Mouse (Mus musculus) cerebellum, adult 11-12 months (tissue): ENCODE measurements around the gene Wap.
A peak's percentile ranks its signal among the peaks of the same experiment; 100 is the strongest.

Experiments used
- DNase-seq: peaks from one replicate; pipeline ENCODE4 v3.0.0; 2022

Gene Wap

GRCm38 (mm10) chr11:6596205-6596604 is 42.2 kb downstream of the Wap start:
- DNase-seq, result no peak

GRCm38 (mm10) chr11:6595339-6595738 is 43.1 kb downstream of the Wap start:
- DNase-seq, result no peak

GRCm38 (mm10) chr11:6594845-6595244 is 43.6 kb downstream of the Wap start:
- peak; percentile 46 for DNase-seq

GRCm38 (mm10) chr11:6593406-6593805 is 45.0 kb downstream of the Wap start:
- no peak for DNase-seq

GRCm38 (mm10) chr11:6590933-6591675 is 47.3 kb downstream of the Wap start:
- no peak for DNase-seq

GRCm38 (mm10) chr11:6589838-6590237 is 48.6 kb downstream of the Wap start:
- DNase-seq, result no peak

- peak; percentile 39 for DNase-seq
These were observed 50.1 kb downstream of the Wap start for GRCm38 (mm10) chr11:6588295-6588694.

- peak; percentile 89 for DNase-seq
These were observed 51.0 kb downstream of the Wap start for GRCm38 (mm10) chr11:6587249-6587940.

- no peak for DNase-seq
These were observed 51.8 kb downstream of the Wap start for GRCm38 (mm10) chr11:6586660-6587059.

GRCm38 (mm10) chr11:6585748-6586147 is 52.7 kb downstream of the Wap start:
- DNase-seq, result no peak
